Mouse (Mus musculus): ENCODE results near the gene Ccdc88b. TPM values are rescaled to one million over a fixed set of nuclear protein-coding genes. Genes with fewer than 3 reads are reported as not detected.

The Ccdc88b gene
- 6.4 and 6.7 TPM in 2 replicates for polyA plus RNA-seq (2012; rRNA removed)

GRCm38 (mm10) chr19:6858031-6858430 lies at the start of gene Ccdc88b:
Gene Ccdc88b, minus strand, starts transcription at chr19:6858211.

GRCm38 (mm10) chr19:6840475-6841291 lies 17.3 kb downstream of the Ccdc88b start, which contains the start of gene Rps6ka4:
Gene Rps6ka4, minus strand, starts transcription at chr19:6840636.

Other genes with a start within 250 kb of the Ccdc88b start
- 3.1 and 3.5 TPM in 2 replicates for gene Rps6ka4, start 17.6 kb downstream of the Ccdc88b start, polyA plus RNA-seq (2012; rRNA removed)
- gene Trmt112, start 51.5 kb upstream of the Ccdc88b start, polyA plus RNA-seq (2012; rRNA removed) = 55.7 and 59.3 TPM in 2 replicates
- 267 and 283 TPM in 2 replicates for gene Prdx5, start 51.9 kb upstream of the Ccdc88b start, polyA plus RNA-seq (2012; rRNA removed)
- 10.1 and 12.5 TPM in 2 replicates for gene Esrra, start 63.6 kb upstream of the Ccdc88b start, polyA plus RNA-seq (2012; rRNA removed)
- gene Catsperz, start 67.2 kb upstream of the Ccdc88b start, polyA plus RNA-seq (2012; rRNA removed) = 0.08 and 0.10 TPM in 2 replicates
- gene Kcnk4, start 76.3 kb upstream of the Ccdc88b start, polyA plus RNA-seq (2012; rRNA removed) = 0.03 TPM in 1 of 2 replicates, not detected in the other
- gene Bad, start 83.7 kb upstream of the Ccdc88b start, polyA plus RNA-seq (2012; rRNA removed) = 22.7 and 23.0 TPM in 2 replicates
- gene Gpr137, start 84.3 kb upstream of the Ccdc88b start, polyA plus RNA-seq (2012; rRNA removed) = 11.6 and 11.9 TPM in 2 replicates
- 40.3 and 42.2 TPM in 2 replicates for gene Ppp1r14b, start 116.8 kb upstream of the Ccdc88b start, polyA plus RNA-seq (2012; rRNA removed)
- gene Plcb3, start 118.3 kb upstream of the Ccdc88b start, polyA plus RNA-seq (2012; rRNA removed) = 9.5 and 12.1 TPM in 2 replicates
- gene Fkbp2, start 122.3 kb upstream of the Ccdc88b start, polyA plus RNA-seq (2012; rRNA removed) = 61.8 and 67.5 TPM in 2 replicates
- 8.7 and 9.8 TPM in 2 replicates for gene Vegfb, start 129.4 kb upstream of the Ccdc88b start, polyA plus RNA-seq (2012; rRNA removed)
- gene Dnajc4, start 134.4 kb upstream of the Ccdc88b start, polyA plus RNA-seq (2012; rRNA removed) = 10.4 and 11.7 TPM in 2 replicates
- 9.5 TPM in 2 replicates for gene Nudt22, start 137.9 kb upstream of the Ccdc88b start, polyA plus RNA-seq (2012; rRNA removed)
- 3.1 and 3.2 TPM in 2 replicates for gene Trpt1, start 137.9 kb upstream of the Ccdc88b start, polyA plus RNA-seq (2012; rRNA removed)
- gene Fermt3, start 161.3 kb upstream of the Ccdc88b start, polyA plus RNA-seq (2012; rRNA removed) = 47.6 and 60.3 TPM in 2 replicates
- 57.8 and 59.8 TPM in 2 replicates for gene Stip1, start 181.8 kb upstream of the Ccdc88b start, polyA plus RNA-seq (2012; rRNA removed)
- gene Macrod1, start 198.6 kb upstream of the Ccdc88b start, polyA plus RNA-seq (2012; rRNA removed) = 10.4 and 11.4 TPM in 2 replicates
- gene Flrt1, start 247.5 kb upstream of the Ccdc88b start, polyA plus RNA-seq (2012; rRNA removed) = 0.02 and 0.04 TPM in 2 replicates